Mouse (Mus musculus) limb, embryonic 14.5 days (tissue): ENCODE measurements around the gene BC048507. TPM values are rescaled to one million over a fixed set of nuclear protein-coding genes. Genes with fewer than 3 reads are reported as not detected.
A peak's percentile ranks its signal among the peaks of the same experiment; 100 is the strongest.

Source experiments
- ATAC-seq: fragments of 200-750 bp; cut with Nextera tagmentation; 2 replicates; pipeline ENCODE4 v1.8.0; 2017; ENCODE audit warnings: low read depth, moderate number of reproducible peaks, moderate TSS enrichment; ENCODE audit not compliant: low FRiP score
- DNase-seq: peaks from one replicate; pipeline ENCODE4 v3.0.0-alpha.2; 2015; ENCODE audit warnings: low spot score
- H3K27ac ChIP-seq: fragments of 300-500 bp; sonication (generic); replicated peaks from 2 replicates; pipeline ENCODE4 v1.5.1; 2014; ENCODE audit warnings: low read depth, mild to moderate bottlenecking, low read length, moderate library complexity, mixed read lengths
- H3K27me3 ChIP-seq: fragments of 300-500 bp; sonication (generic); 2 replicates; pipeline ENCODE4 v1.6.1; 2014; ENCODE audit warnings: low read length, mixed read lengths; ENCODE audit not compliant: control insufficient read depth, insufficient read depth
- H3K36me3 ChIP-seq: fragments of 300-500 bp; sonication (generic); 2 replicates; pipeline ENCODE4 v1.6.1; 2014; ENCODE audit warnings: mild to moderate bottlenecking, low read length, moderate library complexity, mixed read lengths; ENCODE audit not compliant: control insufficient read depth, insufficient read depth
- H3K4me1 ChIP-seq: fragments of 300-500 bp; sonication (generic); 2 replicates; pipeline ENCODE4 v1.6.1; 2014; ENCODE audit warnings: antibody characterized with exemption, low read length, mixed read lengths; ENCODE audit not compliant: control insufficient read depth, insufficient read depth
- H3K4me2 ChIP-seq: fragments of 300-500 bp; sonication (generic); replicated peaks from 2 replicates; pipeline ENCODE4 v1.6.1; 2014; ENCODE audit warnings: low read depth, mild to moderate bottlenecking, low read length, moderate library complexity; ENCODE audit not compliant: severe bottlenecking
- H3K4me3 ChIP-seq: fragments of 300-500 bp; sonication (generic); replicated peaks from 2 replicates; pipeline ENCODE4 v1.5.1; 2014; ENCODE audit warnings: low read length
- H3K9ac ChIP-seq: fragments of 300-500 bp; sonication (generic); 2 replicates; pipeline ENCODE4 v1.6.1; 2014; ENCODE audit warnings: mild to moderate bottlenecking, low read depth, low read length, moderate library complexity; ENCODE audit not compliant: severe bottlenecking
- H3K9me3 ChIP-seq: fragments of 300-500 bp; sonication (generic); 2 replicates; pipeline ENCODE4 v1.6.1; 2016; ENCODE audit warnings: low read length; ENCODE audit not compliant: control insufficient read depth
- POLR2A ChIP-seq: fragments of 200-500 bp; IDR thresholded peaks from 2 replicates; pipeline ENCODE4 v1.8.0; 2012; ENCODE audit warnings: inconsistent platforms, mild to moderate bottlenecking, moderate library complexity, borderline replicate concordance; ENCODE audit not compliant: insufficient read depth, insufficient read length; ENCODE audit errors: extremely low read depth
- WGBS: fragments of 180-500 bp; shearing (Covaris S2); extraction: QIAGEN DNeasy Blood & Tissue Kit; methylation state at CpG from one replicate; pipeline ENCODE4 v1.1.7; 2014; 5-methylcytosine and 5-hydroxymethylcytosine counted together
- polyA plus RNA-seq, 2 experiments: library from polyadenylated mRNA; depleted of rRNA in 1 of 2; stranded (reverse) in 1 of 2; unstranded in 1 of 2; fragments of >200 nt; fragmentation: Nextera tagmentation in 1 of 2; extraction: Ambion mirVana in 1 of 2; gene quantifications; 2 replicates each; pipeline versions ENCODE4 v1.2.1 to v1.2.3; 2012 to 2014

Gene BC048507
- polyA plus RNA-seq, 2 experiments = not detected

- peak overlapping the region; percentile 36 for H3K4me3 ChIP-seq
- H3K27me3 ChIP-seq = no peaks in the 10 kb centered on the region
- H3K9ac ChIP-seq = peak overlapping the region; percentile 31; the same call in 1 of the 2 replicates
- H3K36me3 ChIP-seq = no peaks in the 10 kb centered on the region
- TF ChIP-seq POLR2A = no peak
- WGBS = 50% methylated on average over 6 of the region's 6 CpGs
- H3K9me3 ChIP-seq = no peaks in the 10 kb centered on the region
- H3K27ac ChIP-seq = no peak overlapping the region
- DNase-seq (no peak), ATAC-seq (0 out of 2 replicates have a peak, but pooled peaks have one; percentile 6)
- no peaks in the 10 kb centered on the region; the same call in 1 of the 2 replicates for H3K4me1 ChIP-seq
- H3K4me2 ChIP-seq = peak overlapping the region; percentile 50; the same call in 1 of the 2 replicates
Measured at GRCm38 (mm10) chr13:67843775-67844118, 19.4 kb upstream of the BC048507 start.

GRCm38 (mm10) chr13:67844119-67844852 lies 18.8 kb upstream of the BC048507 start:
- peak; percentile 79 for DNase-seq
- Histone ChIP-seq H3K4me3 (peak overlapping the region; percentile 36), H3K4me2 (peak overlapping the region; percentile 50), H3K9me3 (no peaks in the 10 kb centered on the region), H3K36me3 (no peaks in the 10 kb centered on the region), H3K27ac (no peak overlapping the region), H3K27me3 (no peaks in the 10 kb centered on the region), H3K4me1 (no peaks in the 10 kb centered on the region; the same call in 1 of the 2 replicates), H3K9ac (peak overlapping the region; percentile 31)
- 1% methylated on average over 13 of the region's 19 CpGs for WGBS
- no peak for TF ChIP-seq POLR2A
- peak; percentile 65; the same call in 1 of the 2 replicates for ATAC-seq

GRCm38 (mm10) chr13:67844853-67845194 lies 18.3 kb upstream of the BC048507 start:
- H3K27me3 ChIP-seq = no peaks in the 10 kb centered on the region
- no peak overlapping the region for H3K27ac ChIP-seq
- H3K4me3 ChIP-seq = peak overlapping the region; percentile 36
- ATAC-seq = no peak
- H3K4me1 ChIP-seq = no peaks in the 10 kb centered on the region; the same call in 1 of the 2 replicates
- DNase-seq = no peak
- TF ChIP-seq POLR2A = no peak
- WGBS = 29% methylated on average over 8 of the region's 8 CpGs
- H3K36me3 ChIP-seq = no peaks in the 10 kb centered on the region
- H3K9ac ChIP-seq = peak overlapping the region; percentile 25; the same call in 1 of the 2 replicates
- H3K4me2 ChIP-seq = peak overlapping the region; percentile 50
- H3K9me3 ChIP-seq = no peaks in the 10 kb centered on the region

GRCm38 (mm10) chr13:67850361-67850760 lies 12.8 kb upstream of the BC048507 start:
- 69% methylated on average over 3 of the region's 3 CpGs for WGBS
- H3K4me3 ChIP-seq = no peak overlapping the region
- no peaks in the 10 kb centered on the region for H3K36me3 ChIP-seq
- no peak for TF ChIP-seq POLR2A
- no peaks in the 10 kb centered on the region for H3K4me1 ChIP-seq
- H3K9ac ChIP-seq = no peak overlapping the region
- H3K9me3 ChIP-seq = no peaks in the 10 kb centered on the region
- H3K27me3 ChIP-seq = no peaks in the 10 kb centered on the region
- no peak overlapping the region for H3K4me2 ChIP-seq
- ATAC-seq = no peak
- no peak overlapping the region for H3K27ac ChIP-seq
- no peak for DNase-seq

GRCm38 (mm10) chr13:67853130-67853529 lies 10.0 kb upstream of the BC048507 start:
- no peaks in the 10 kb centered on the region for H3K9me3 ChIP-seq
- H3K4me1 ChIP-seq = no peaks in the 10 kb centered on the region
- TF ChIP-seq POLR2A = no peak
- no peak overlapping the region for H3K4me3 ChIP-seq
- H3K4me2 ChIP-seq = no peak overlapping the region
- H3K27ac ChIP-seq = no peak overlapping the region
- ATAC-seq = no peak
- H3K27me3 ChIP-seq = no peaks in the 10 kb centered on the region
- WGBS = 66% methylated on average over 6 of the region's 6 CpGs
- H3K9ac ChIP-seq = no peak overlapping the region
- DNase-seq = no peak
- H3K36me3 ChIP-seq = no peaks in the 10 kb centered on the region
